Mouse (Mus musculus): Measurements from ENCODE around the gene Prol1.
"Not testable (repeated sequence)": the region's sequence is repeated elsewhere in the genome, so short reads cannot be mapped to it uniquely, and the experiment has no call there.

Gene Prol1

GRCm38 (mm10) chr5:88317012-88317411, at the start of gene Prol1:
Prol1 (plus strand) TSS chr5:88317312.
- DNase-seq (ENCODE audit: low spot score in 2 of 2), result no peak

- peak in 1 of 2 experiments; percentile 1 for DNase-seq (ENCODE audit: low spot score in 2 of 2)
Observed at GRCm38 (mm10) chr5:88268619-88269018, 48.5 kb upstream of the Prol1 start, which contains the start of gene Gm7714. Gm7714 (plus strand) TSS chr5:88268919.

- not testable (repeated sequence) for DNase-seq (ENCODE audit: low spot score in 2 of 2)
Observed at GRCm38 (mm10) chr5:88311307-88311706, 5.8 kb upstream of the Prol1 start.

GRCm38 (mm10) chr5:88348533-88348932, 31.4 kb downstream of the Prol1 start:
- not testable (repeated sequence) for DNase-seq (ENCODE audit: low spot score in 2 of 2)

GRCm38 (mm10) chr5:88364768-88365167, 47.7 kb downstream of the Prol1 start:
- DNase-seq (ENCODE audit: low spot score in 2 of 2), result peak; percentile 30 to 71

GRCm38 (mm10) chr5:88366886-88367285, 49.8 kb downstream of the Prol1 start:
- no peak for DNase-seq (ENCODE audit: low spot score in 2 of 2)

- DNase-seq (ENCODE audit: low spot score in 2 of 2), result no peak
Observed at GRCm38 (mm10) chr5:88370578-88371232, 53.6 kb downstream of the Prol1 start.

GRCm38 (mm10) chr5:88372563-88372962, 55.5 kb downstream of the Prol1 start:
- DNase-seq (ENCODE audit: low spot score in 2 of 2), result no peak

GRCm38 (mm10) chr5:88375808-88376207, 58.7 kb downstream of the Prol1 start, which contains the start of gene Amtn:
Amtn (plus strand) TSS chr5:88376108.
- no peak for DNase-seq (ENCODE audit: low spot score in 2 of 2)
